Mouse (Mus musculus) hindbrain, postnatal 0 days (tissue): ENCODE data around the gene Ntpcr. TPM values are rescaled to one million over a fixed set of nuclear protein-coding genes. Genes with fewer than 3 reads are reported as not detected.

Experiments
- ATAC-seq: fragments of 200-750 bp; cut with Nextera tagmentation; 2 replicates; pipeline ENCODE4 v1.8.0; 2017; ENCODE audit warnings: mild to moderate bottlenecking, moderate TSS enrichment, moderate library complexity
- DNase-seq: peaks from one replicate; pipeline ENCODE4 v3.0.0-alpha.2; 2015; ENCODE audit warnings: low spot score
- H3K27ac ChIP-seq: fragments of 300-500 bp; sonication (generic); 2 replicates; pipeline ENCODE4 v1.5.1; 2014; ENCODE audit warnings: mild to moderate bottlenecking
- H3K27me3 ChIP-seq: fragments of 300-500 bp; sonication (generic); 2 replicates; pipeline ENCODE4 v1.6.1; 2014; ENCODE audit warnings: low read length, mixed read lengths; ENCODE audit not compliant: insufficient read depth
- H3K36me3 ChIP-seq: fragments of 300-500 bp; sonication (generic); 2 replicates; pipeline ENCODE4 v1.6.1; 2014; ENCODE audit warnings: low read length, mixed read lengths; ENCODE audit not compliant: insufficient read depth
- H3K4me1 ChIP-seq: fragments of 300-500 bp; sonication (generic); 2 replicates; pipeline ENCODE4 v1.6.1; 2014; ENCODE audit warnings: antibody characterized with exemption, low read length, mixed read lengths; ENCODE audit not compliant: insufficient read depth
- H3K4me2 ChIP-seq: fragments of 300-500 bp; sonication (generic); 2 replicates; pipeline ENCODE4 v1.6.1; 2014; ENCODE audit warnings: low read depth, mild to moderate bottlenecking, low read length, moderate library complexity, mixed read lengths
- H3K4me3 ChIP-seq: fragments of 300-500 bp; sonication (generic); 2 replicates; pipeline ENCODE4 v1.5.1; 2014; ENCODE audit warnings: low read length
- H3K9ac ChIP-seq: fragments of 300-500 bp; sonication (generic); replicated peaks from 2 replicates; pipeline ENCODE4 v1.6.1; 2014; ENCODE audit warnings: mild to moderate bottlenecking, low read length, moderate library complexity, mixed read lengths
- H3K9me3 ChIP-seq: fragments of 300-500 bp; sonication (generic); 2 replicates; pipeline ENCODE4 v1.6.1; 2016; ENCODE audit warnings: low read length, mixed read lengths
- CTCF ChIP-seq: IDR thresholded peaks from 2 replicates; pipeline ENCODE4 v1.5.1; 2016; ENCODE audit warnings: antibody characterized with exemption, control low read depth, low read depth
- WGBS: fragments of 180-500 bp; shearing (Covaris S2); extraction: QIAGEN DNeasy Blood & Tissue Kit; methylation state at CpG from one replicate; pipeline ENCODE4 v1.1.7; 2014; 5-methylcytosine and 5-hydroxymethylcytosine counted together
- polyA plus RNA-seq: library from polyadenylated mRNA; unstranded; fragments of >200 nt; fragmentation: Nextera tagmentation; extraction: Ambion mirVana; gene quantifications from 2 replicates; pipeline ENCODE4 v1.2.1, GENCODE M21; 2015
- total RNA-seq: library from RNA; depleted of rRNA; stranded (reverse); fragments of >200 nt; gene quantifications from 2 replicates; pipeline ENCODE4 v1.2.3, GENCODE M21; 2014

The Ntpcr gene
- total and polyA plus RNA-seq, 2 experiments from 2014 or later, result 35.2 to 37.1 TPM

DNA sequence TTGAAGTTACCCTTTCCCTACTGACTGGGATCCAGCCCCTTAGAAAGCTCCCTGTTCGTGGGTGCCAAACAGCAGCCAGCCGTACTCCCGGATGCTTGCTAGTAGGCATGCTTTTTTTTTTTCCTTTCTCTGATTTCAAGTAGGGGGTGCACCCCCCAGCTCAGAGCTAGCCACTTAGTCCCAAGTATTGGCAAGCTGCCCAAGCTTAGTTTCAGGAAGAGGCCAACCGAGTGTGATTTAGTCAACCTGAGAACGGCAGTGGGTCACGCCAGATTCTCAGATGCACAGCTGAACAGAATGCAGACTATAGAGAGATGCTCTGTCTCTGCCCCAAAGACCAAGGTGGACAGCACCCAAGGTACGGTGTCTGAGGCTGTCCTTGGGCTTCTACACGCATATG, 21.1 kb downstream of the Ntpcr start:
- no peak overlapping the region for H3K4me3 ChIP-seq
- no peaks in the 10 kb centered on the region for H3K27me3 ChIP-seq
- ATAC-seq (no peak), DNase-seq (peak; percentile 15)
- 0 out of 2 replicates have a peak, but pooled peaks cover 7% of the 10 kb centered on the region for H3K4me1 ChIP-seq
- no peak overlapping the region for H3K4me2 ChIP-seq
- WGBS, result 45% methylated on average over 8 of the region's 8 CpGs
- no peak overlapping the region for H3K27ac ChIP-seq
- no peak overlapping the region for H3K9ac ChIP-seq
- H3K36me3 ChIP-seq, result no peaks in the 10 kb centered on the region
- TF ChIP-seq CTCF, result no peak
- H3K9me3 ChIP-seq, result no peaks in the 10 kb centered on the region

DNA sequence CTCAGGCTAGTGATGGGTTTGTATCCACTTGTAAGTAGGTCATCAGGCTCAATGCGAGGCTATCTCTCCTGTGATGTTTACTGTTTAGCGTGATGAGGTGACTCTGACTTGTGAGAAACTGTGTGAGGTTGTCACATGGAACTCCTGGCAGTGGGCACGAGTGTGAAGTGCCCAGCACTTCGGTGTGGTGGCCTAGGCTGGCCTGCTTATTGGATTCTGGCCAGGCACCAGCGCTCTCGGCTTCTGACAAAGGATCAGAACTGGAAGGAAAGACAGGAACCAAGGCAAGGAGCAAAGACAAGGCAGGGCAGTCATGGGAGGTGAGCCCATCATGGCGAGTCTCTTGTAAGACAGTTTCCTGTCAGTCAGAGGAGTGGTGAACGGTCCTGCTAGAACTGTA, 26.1 kb downstream of the Ntpcr start:
- Histone ChIP-seq H3K9ac (no peak overlapping the region), H3K4me3 (no peak overlapping the region), H3K36me3 (no peaks in the 10 kb centered on the region), H3K9me3 (no peaks in the 10 kb centered on the region), H3K27me3 (no peaks in the 10 kb centered on the region), H3K4me1 (peaks cover 9% of the 10 kb centered on the region), H3K27ac (peak overlapping the region; percentile 55; the same call in 1 of the 2 replicates), H3K4me2 (no peak overlapping the region)
- ATAC-seq (peak; percentile 8; the same call in 1 of the 2 replicates), DNase-seq (peak; percentile 41)
- no peak for TF ChIP-seq CTCF
- 42% methylated on average over 8 of the region's 8 CpGs for WGBS

DNA sequence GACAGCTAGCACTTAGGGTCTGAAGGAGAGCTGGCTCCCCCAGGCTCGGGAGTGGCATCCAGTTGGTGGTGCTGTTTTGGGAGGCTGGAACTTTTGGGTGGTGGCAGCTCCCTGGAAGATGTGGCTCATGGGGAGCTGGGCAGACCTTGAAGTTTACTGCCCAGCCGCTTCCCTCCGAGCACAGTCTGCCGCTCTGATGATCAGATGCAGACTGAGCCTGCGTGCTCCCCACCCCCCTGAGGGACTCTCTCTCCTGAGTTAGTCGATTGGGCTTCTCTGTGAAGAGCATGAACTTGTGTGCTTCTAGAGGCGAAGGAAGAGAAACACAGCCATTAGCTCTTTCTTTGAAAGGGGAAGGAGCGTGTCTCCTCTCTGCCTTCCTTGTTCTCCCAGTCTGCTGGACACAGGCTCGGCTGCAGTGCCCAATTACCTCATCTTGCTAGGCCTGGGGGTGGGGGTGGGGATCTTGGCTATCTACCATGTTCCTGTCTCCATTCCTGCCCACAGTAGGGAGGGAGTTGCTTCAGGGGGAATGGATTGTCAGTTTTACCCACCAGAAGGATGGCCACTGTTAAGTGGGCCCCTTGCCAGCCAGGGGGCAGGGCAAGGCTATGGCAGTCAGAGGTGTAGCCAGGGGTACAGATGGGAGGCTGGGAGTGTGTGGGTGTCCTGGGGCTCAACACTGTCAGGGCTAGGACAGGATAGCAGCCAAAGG, 26.8 kb downstream of the Ntpcr start:
- Histone ChIP-seq H3K36me3 (no peaks in the 10 kb centered on the region; the same call in 1 of the 2 replicates), H3K4me3 (no peak overlapping the region), H3K27me3 (no peaks in the 10 kb centered on the region), H3K9ac (no peak overlapping the region), H3K4me2 (no peak overlapping the region), H3K27ac (peak overlapping the region; percentile 55), H3K4me1 (peaks cover 5% of the 10 kb centered on the region), H3K9me3 (no peaks in the 10 kb centered on the region)
- peak; percentile 67 for DNase-seq
- ATAC-seq, result peak; percentile 78
- WGBS, result 41% methylated on average over 9 of the region's 9 CpGs
- TF ChIP-seq CTCF, result no peak

DNA sequence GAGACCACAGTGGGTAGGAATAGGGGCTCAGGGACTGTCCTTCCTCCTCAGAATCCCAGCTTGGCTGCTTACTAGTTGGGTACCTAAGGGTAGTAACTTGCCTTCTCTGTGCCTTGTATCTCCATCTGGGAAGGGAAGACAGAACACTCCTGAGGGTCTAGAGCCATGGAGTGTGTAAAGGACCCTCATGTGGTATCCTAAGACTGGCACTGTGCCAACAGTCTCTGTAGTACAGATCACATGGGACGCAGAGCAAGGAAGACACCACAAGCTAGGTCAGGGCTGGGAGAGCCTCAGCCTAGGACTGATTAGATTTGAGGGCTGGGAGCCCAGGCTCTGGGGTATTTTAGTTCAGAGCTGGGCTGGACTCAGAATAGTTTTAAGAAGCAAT, 27.3 kb downstream of the Ntpcr start:
- H3K27ac ChIP-seq, result peak overlapping the region; percentile 55; the same call in 1 of the 2 replicates
- ATAC-seq, result peak; percentile 19; the same call in 1 of the 2 replicates
- H3K36me3 ChIP-seq, result no peaks in the 10 kb centered on the region; the same call in 1 of the 2 replicates
- no peak overlapping the region for H3K9ac ChIP-seq
- H3K27me3 ChIP-seq, result no peaks in the 10 kb centered on the region
- H3K4me2 ChIP-seq, result no peak overlapping the region
- TF ChIP-seq CTCF, result no peak
- peak; percentile 31 for DNase-seq
- WGBS, result 39% methylated on average over 1 of the region's 1 CpGs
- peaks cover 5% of the 10 kb centered on the region for H3K4me1 ChIP-seq
- H3K4me3 ChIP-seq, result no peak overlapping the region
- no peaks in the 10 kb centered on the region for H3K9me3 ChIP-seq

DNA sequence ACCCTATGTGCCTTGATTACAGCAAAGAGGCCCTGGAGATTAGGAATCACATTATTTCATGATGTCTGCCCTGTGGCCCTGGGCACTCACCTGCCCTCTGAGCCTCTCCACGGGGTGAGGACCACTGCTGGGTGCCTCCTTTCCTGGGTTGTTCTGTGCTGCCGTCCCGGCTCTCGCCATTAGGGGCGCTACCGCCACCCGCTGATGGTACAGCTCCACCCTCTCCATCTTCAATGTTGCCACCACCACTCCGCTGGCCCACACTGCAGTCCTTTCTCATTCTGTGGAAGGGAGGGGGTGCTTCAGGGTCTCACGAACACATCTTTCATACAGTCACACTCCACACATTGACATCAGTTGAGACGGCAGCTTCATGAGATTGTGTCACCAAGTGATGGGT, 29.3 kb downstream of the Ntpcr start:
- no peaks in the 10 kb centered on the region for H3K27me3 ChIP-seq
- WGBS, result 59% methylated on average over 10 of the region's 10 CpGs
- H3K27ac ChIP-seq, result no peak overlapping the region
- ATAC-seq (no peak), DNase-seq (no peak)
- no peaks in the 10 kb centered on the region for H3K9me3 ChIP-seq
- H3K9ac ChIP-seq, result no peak overlapping the region
- no peak overlapping the region for H3K4me2 ChIP-seq
- peaks cover 5% of the 10 kb centered on the region for H3K4me1 ChIP-seq
- no peak overlapping the region for H3K4me3 ChIP-seq
- TF ChIP-seq CTCF, result peak; percentile 61
- no peaks in the 10 kb centered on the region; the same call in 1 of the 2 replicates for H3K36me3 ChIP-seq

DNA sequence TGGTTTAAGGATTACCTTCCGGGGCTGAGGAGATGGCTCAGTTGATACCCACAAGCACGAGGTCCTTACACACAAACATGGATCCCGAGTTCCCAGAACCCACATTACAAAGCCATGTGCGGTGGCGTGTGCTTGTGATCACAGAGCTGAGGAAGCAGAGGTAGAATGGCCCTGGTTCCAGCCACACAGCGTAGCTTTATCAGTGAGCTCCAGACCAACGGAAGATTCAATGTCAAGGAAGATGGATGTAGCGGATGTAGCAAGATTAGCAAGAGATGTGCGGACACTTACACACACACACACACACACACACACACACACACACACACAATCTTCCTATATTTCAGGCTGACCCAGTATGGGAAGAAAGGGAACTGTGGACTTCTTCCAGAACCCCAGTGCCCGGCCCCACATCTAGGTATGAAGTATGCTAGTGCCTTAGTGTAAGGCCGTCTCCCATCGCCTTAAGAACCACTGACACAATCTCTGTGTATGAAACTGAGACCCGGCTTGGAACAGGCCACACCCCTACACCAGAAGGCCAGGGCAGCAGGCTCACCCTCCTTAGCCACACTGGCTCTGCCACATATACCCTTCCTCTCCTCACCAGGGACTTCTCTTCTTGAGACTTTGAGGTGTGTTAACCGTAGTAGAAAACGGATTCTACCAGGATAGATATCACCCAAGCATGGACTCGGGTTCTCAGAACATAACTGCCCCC, 33.5 kb downstream of the Ntpcr start:
- no peak overlapping the region for H3K27ac ChIP-seq
- no peaks in the 10 kb centered on the region for H3K4me1 ChIP-seq
- 94% methylated on average over 16 of the region's 16 CpGs for WGBS
- no peaks in the 10 kb centered on the region for H3K27me3 ChIP-seq
- H3K9me3 ChIP-seq, result no peaks in the 10 kb centered on the region
- no peak overlapping the region for H3K9ac ChIP-seq
- H3K4me2 ChIP-seq, result no peak overlapping the region
- no peak for TF ChIP-seq CTCF
- DNase-seq, result no peak
- H3K4me3 ChIP-seq, result no peak overlapping the region
- ATAC-seq, result no peak
- H3K36me3 ChIP-seq, result no peaks in the 10 kb centered on the region; the same call in 1 of the 2 replicates
